Mouse (Mus musculus): ENCODE measurements around the gene Mvk.

Mvk gene

DNA sequence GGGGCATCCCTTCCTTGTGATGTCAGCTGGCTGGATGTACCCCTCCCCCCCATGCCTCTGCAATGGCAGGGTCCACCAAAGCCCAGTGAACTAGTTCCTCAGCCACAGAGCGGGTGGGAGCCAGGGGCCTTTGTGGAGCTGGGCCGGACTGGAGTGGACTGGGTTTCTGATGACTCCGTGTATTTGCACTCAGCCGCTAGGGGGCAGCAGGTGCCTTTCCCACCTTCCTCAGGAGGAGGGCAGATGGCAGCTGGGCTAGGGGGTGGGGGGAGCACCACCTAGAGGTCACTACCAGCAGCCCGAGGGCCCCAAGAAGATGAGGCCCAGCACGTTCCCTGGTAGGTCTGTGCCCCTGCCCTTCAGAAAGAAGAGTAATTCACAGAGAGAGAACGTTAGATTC lies 17.2 kb downstream of the Mvk start:
- peak; percentile 72 for DNase-seq

DNA sequence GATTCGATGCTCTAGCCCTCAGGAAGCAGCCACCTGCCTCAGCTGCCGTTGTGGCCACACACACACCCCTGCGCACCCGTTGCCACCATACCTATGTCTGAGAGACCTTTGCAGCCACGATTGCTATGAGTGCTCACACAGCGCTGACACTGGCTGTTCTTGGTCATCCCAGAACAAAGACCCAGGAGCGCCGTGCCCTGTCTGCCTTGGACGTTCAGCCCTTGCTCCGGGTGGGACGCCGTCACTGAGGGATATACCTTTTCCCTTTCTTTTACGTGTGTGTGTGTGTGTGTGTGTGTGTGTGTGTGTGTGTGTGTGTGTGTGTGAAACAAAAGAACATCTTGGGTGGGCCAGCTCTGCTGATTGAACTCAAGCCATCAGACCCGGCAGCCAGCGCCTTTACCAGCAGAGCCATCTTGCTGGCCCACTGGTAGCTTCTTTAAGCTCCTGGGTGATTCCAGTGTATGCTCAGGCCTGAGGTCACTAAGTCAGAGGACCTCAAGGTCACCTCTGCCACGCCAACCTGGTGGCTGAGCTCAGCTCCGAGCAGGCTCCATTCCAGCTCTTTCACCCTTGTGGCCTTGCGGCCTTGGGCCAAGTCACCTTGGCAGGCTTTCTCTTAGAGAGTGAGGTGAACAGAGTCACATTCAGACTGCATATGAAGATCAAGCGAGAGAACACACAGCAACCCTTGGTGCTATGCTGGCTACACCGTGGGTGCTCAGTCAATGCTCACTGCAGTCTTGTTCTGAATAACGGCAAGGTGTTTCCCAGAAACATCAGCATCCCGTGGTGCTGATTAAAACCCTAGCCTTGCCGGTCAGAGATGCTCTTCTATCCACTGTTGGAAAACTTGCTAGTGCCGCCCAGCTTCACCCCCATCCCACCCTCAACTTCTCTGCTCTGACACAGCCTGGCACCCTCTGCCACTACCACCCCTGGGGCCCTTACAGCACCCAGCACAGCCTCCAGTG lies 18.3 kb downstream of the Mvk start:
- no peak for DNase-seq

DNA sequence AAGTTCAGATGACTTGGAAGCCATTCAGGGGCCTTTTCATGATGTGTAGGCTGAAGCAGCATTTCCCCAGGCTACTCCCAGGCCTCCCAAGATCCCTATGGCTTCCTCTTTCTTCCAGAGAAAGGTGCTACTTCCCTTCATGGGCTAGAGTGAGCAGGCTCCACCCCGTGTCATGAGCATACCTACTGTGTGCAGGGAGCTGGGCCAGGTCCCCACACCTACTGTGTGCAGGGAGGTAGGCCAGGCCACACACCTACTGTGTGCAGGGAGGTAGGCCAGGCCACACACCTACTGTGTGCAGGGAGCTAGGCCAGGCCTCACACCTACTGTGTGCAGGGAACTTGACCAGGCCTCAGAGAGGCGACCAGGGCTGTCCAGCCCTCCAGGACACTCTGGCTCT lies 20.5 kb downstream of the Mvk start:
- no peak for DNase-seq

DNA sequence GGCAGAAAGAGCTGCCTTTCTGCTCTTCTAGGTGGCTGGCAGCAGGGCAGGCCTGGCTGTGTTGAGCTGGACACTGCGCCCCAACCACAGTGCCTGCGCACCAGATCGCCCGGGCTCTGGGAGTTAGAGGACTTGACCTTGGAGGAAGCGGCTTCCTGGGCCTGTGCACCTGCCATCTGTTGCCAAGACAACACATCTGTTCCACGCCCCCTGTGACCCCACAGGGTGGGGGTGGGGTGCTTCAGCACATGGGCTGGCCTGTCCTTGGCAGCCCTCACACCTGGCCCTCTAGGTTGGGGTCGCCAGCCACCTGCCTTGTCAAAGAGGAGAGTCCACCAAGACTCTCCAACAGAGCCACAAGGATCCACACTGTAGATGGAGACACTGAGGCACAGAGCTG lies 21.6 kb downstream of the Mvk start:
- DNase-seq = no peak

DNA sequence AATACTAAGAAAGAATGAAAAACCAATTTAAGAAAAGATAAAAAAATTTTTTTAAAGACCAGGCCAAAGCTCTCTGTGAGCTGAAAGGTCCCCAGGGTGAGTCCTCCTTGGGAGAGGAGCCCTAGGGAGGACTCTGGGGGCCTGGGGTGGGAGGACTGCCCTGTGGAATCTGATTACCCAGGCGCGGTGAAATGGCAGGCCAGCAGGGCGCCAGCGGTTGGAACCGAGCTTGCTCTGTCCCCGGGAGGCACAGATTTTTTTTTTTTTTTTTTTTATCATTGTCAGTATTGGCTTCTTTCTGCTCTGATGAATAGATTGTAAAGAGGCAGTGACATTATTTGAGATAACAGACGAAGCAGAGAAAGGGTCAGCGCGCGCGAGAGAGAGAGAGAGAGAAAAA lies 22.9 kb downstream of the Mvk start:
- no peak for DNase-seq

DNA sequence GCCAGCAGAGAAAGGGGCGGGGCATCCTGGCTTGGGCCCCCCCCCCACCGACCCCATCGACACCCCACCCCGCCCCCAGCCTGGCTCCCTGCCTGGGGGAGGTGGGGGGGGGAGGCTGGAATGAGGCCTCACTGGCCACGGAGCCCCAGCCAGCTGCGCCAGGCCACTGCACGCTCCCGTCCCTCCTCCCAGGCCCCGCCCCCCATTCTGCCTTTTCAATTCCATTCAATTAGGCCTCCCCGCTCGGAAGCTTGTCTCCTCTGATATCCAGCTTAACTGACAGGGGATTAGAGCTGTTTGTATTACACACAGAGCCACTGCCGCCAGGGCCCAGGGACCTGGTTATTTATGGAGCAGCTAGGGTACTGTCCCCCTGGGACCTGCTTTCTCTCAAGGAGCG lies 23.4 kb downstream of the Mvk start:
- DNase-seq = no peak

DNA sequence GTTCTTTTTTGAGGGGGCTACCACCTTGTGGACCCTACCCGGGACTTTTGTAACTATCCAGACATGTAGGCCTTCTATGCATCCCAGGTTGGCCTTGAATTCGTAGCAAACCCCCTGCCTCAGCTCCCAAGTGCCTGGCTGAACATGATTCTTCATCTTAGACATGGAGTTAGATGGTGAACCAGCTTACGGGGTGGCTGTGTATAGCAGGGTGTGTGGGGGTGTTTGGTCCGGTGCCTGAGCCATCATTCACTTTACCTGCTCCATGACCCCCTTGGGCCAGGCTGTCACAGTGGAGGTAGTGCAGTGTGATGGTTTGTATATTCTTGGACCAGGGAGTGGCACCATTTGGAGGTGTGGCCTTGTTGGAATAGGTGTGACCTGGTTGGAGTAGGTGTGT lies 23.9 kb downstream of the Mvk start:
- no peak for DNase-seq

DNA sequence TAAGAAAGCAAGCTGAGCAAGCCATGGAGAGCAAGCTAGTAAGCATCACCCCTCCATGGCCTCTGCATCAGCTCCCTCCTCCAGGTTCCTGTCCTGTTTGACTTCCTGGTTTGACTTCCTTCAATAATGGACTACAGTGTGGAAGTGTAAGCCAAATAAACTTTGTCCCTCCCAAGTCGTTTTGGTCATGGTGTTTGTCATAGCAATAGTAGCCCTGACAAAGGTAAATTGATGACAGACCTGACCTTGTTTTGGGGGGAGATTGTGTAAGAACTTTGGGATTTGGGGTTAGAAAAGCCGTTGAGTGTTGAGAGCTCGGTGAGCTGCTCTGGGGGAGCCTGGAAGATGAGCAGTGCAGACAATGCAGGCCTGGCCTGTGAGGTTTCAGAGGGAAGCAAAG lies 26.3 kb downstream of the Mvk start:
- no peak for DNase-seq

DNA sequence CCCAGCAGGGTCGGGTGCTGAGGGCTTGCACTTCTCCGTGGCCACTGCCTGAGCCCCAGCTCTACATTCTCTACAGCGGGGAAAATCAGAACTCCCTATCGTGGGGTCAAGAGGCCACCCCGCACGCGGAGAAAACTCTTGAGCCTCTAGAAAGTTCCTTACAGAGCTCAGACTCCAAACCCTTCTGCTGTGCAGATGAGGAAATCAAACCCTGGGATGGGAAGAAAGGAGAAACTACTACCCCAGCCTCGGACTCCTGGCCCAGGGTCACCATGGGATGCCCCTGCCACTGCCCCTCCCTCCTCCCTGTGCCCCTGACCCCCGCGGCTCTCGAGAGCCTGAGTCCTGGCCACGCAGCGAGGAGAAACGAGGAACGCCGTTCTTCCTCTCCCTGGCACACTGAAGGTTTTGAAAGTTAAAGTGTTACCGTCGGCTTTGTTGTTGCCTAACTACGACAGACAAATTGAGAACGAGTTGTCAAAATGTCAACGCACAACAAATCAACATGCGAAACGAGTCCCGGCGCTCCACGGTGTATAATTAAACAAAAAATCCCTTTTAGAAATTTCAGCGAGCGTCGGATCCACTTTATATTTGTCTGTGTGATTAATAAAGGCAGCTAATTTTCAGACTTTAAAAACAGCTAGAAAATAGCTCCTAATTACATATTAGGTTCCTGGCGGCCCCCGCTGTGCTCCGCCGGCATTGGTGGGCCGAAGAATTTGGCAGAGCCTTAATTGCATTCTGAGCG lies 30.8 kb downstream of the Mvk start:
- no peak for DNase-seq

DNA sequence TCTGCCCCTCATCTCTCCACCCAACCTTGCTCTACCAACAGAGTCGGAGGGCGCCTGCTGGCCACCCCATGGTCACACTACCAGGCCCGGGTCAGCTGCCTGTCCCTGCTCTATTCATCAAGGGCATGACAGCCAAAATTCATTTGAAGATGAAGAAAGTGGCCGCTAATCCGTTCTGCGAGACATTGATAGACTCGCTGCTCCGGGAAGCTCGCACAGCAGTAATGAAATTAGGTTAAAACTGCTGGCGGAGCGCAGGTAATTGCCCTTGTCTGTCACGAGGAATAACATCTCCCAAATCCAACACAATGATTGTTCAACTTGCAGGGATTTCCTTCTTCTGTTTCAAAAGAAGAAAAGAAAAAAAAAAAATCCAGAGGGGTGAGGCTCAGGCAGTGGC lies 34.2 kb downstream of the Mvk start:
- DNase-seq = no peak

DNA sequence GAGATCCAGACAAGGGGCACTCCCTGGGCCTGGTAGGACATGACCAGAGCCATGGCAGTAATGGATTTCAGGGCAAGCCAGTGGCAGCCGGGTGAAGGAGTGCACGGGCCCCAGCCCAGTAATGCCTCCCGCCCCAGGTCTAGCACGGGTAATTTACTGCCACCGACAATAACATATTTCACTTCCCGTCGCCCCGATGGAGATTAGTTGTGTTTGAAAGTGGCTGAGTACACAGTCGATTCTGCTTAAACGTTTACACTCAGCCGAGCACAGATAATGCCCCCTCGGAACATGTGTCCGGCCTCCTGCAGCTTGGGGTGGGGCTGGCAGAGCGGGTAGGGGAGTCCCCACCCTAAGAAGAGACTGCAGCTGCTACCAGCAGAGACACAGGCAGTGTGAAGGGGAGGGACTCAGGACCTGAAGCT lies 38.5 kb downstream of the Mvk start:
- DNase-seq = no peak

DNA sequence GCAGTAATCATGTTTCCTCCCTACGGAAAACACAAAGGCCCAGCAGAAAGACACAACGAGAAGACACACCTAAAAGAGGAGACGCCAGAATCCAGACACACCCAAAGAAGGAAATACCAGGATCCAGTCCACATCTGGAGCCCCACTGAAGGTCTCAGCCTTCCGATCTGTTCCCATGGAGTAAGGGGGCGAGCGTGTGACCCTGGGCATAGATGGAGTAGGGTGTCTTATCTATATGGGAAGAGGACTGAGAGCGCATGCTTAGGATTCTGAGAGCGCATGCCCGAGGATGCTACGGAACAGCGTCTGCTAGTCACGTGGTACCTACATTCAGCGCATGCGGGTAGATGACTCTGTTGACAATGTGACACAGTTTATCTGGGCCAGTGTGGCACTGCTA lies 41.6 kb downstream of the Mvk start:
- DNase-seq = no peak

DNA sequence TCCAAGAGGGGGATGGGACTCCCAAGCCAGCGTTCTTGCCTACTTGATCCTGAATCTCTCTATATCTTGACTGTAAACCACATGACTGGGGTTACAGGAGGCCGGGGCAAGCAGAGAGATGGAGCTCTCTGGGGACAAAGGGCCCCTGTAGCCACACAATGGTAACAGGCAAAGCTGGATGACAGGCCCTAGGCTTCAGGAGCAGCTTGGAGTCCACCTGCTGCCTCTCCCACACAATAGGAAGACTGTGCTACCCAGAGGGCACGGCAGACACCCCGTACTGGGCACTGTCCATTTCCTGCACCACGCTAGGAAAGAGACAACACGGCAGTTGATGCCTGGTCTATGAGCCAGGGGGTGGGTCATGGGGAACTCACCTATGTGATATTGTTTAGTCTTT lies 45.5 kb downstream of the Mvk start:
- peak; percentile 8 for DNase-seq

DNA sequence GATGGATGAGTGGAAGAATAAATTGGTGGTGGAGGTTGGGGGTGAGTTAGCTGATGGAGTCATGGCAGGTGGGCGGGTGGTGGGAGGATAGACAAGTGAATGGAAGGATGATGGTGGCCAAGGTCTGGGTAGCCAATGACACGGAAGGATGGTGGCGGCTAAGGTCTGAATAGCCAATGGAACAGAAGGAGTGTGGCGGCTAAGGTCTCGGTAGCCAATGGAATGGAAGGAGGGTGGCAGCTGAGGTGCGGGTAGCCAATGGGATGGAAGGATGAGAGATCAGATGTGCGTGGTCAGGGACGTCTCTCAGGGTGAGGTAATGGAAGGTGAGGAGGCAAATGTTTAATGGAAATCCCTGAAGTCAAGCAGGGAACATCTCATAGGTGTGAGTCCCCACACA lies 46.2 kb downstream of the Mvk start:
- DNase-seq = no peak

DNA sequence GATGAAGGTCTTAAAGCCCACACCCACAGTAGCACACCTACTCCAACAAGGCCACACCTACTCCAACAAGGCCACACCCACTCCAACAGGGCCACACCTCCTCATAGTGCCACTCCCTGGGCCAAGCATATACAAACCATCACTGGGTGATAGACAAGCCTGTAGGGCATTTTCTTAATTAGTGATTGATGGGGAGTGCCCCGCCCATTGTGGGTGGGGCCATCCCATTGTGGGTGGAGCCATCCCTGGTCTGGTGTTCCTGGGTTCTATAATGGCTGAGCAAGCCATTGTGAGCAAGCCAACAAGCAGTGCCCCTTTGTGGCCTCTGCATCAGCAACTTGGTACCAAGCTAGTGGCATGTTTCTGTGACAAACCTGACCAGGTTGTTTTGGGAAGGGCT lies 50.7 kb downstream of the Mvk start:
- no peak for DNase-seq

DNA sequence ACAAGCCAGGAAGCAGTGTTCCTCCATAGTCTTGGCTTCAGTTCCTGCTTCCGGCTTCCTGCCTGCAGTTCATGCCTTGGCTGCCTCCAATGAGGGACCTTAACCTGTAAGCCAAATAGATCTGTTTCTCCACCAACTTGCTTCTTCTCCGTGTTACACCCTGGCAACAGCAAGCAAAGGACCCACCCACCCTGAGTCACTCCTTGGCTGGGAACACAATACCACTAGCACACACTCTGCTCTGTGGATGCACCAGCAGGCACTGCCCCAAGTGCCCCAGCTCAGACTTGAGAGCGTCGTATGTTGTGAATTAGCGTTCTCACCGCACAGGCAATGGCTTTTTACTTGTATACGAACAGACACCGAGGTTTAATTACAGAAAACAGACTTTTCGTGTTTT lies 57.2 kb downstream of the Mvk start:
- no peak for DNase-seq

DNA sequence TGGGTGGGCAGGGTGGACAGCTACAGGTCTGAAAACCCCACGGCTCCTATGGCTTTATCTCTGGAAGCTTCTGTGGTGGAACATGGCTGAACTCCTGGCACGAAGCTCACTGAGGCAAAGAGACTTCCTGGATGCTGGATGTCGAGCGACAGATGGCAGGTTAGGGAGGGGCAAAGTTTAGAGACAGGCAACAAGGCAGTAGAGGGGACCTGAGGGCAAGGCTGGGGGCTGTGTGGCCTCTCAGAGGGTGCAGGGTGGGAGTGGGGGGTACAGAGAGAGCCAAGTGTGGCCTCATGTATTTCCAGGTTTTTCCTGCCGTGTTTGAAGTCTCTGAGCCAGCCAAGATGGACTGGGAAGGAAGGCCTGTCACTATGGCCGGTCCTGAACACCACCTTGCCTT lies 60.8 kb downstream of the Mvk start:
- DNase-seq = no peak

DNA sequence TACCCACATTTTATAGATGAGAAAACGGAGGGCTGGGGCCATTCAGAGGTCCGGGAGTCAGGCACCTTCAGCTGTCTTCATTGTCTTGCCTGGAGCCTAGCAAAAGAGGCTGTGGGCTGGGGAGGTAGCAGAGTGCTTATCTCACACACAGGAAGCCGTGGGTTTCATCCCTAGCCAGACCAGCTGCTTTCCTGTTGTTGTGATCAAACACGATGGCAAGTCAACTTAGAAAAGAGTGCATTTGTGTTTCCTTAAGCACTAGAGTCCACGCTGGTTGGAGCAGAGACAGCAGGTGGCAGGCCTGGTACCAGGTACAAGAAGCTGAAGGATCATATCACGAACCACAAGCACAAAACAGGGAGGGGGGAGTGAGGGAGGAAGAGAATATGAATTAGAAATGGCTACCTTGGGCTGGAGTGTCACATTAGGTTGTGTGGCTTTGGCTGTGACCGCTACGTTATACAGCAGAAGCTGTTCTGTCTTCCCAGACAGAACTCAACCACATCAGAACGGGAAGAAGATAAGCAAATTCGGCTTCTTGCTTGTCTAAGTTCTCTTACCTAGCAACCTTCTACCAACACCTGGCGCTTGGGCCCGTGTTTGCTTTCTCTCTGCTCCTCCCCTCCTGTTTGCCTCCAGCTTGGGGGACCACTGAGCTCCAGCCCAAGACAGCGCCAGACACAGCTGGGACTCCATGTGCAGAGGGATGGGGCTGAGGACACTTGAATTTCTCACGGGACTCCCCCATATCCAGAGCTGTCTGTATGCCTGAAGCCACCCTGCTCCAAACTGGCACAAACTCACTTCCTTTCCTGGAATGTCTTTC lies 61.4 kb downstream of the Mvk start:
- no peak for DNase-seq

DNA sequence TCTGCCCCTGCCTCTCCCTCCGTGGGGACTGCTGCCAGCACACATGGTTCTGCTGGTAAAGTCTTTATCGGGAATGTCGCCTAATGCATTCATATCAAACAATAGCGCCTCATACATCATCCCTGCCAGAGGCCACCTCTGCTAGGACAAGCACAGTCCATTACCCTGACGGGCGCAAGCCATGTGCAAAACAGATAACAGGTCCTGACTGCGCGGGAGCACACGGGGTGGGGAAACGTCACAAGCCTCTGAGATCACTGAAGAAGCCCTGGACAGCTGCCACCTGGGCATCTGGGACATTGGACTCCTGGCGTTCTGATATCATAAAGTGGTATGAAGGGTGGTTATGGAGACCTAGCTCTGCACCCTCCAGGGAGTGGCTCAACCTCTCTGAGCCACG lies 63.3 kb downstream of the Mvk start:
- DNase-seq = no peak

DNA sequence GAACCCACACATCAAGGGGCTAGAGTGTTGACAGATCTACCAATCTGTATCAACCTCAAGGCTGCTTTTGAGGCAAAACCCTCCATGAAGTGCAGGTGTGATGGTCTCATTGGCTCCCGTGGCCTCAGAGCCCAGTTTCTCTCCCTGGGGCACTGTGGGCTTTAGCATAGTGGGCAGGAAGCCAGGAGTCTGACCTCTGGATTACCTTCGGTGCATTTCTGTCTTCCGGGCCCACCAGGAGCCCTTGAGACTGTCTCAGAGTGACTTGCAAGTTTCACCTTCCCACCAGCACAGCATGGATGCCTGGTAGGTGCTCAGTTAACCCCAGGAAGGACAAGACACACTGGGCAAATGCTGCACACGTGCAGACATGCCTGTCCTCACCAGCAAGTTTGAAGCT lies 63.9 kb downstream of the Mvk start:
- DNase-seq = no peak

DNA sequence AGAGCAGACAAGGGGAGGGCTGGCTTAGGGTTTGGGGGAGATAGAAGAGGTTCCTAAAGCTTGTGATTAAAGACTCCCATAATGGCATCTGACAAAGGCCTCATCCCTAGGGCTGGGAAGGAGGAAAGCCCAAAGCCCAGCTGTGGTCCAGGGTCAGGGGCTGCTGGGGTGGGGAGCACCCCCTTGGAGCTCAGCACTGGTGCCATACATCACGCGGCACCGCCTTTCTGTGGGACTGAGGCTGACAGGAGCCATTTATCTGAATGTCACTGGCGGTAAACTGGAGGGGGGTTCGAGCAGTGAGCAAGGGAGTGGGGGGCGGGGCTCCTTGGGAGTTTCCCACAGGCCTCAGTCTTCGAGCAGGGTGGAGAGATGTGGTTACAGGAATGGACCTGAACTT lies 65.4 kb downstream of the Mvk start:
- no peak for DNase-seq

All from cerebellum, adult 9-10 months (tissue).